Mouse (Mus musculus) megakaryocyte, embryonic 14.5 days (primary cell): ENCODE measurements around the gene Pitpna.

Experiments used
- FLI1 ChIP-seq: IDR thresholded peaks from 2 replicates; pipeline ENCODE4 v1.6.1; 2012; ENCODE audit warnings: low read length, inconsistent platforms, mixed read lengths
- GATA1 ChIP-seq: IDR thresholded peaks from 3 replicates; pipeline ENCODE4 v1.6.1; 2012; ENCODE audit warnings: mixed read lengths, low read length, inconsistent platforms, borderline replicate concordance

DNA sequence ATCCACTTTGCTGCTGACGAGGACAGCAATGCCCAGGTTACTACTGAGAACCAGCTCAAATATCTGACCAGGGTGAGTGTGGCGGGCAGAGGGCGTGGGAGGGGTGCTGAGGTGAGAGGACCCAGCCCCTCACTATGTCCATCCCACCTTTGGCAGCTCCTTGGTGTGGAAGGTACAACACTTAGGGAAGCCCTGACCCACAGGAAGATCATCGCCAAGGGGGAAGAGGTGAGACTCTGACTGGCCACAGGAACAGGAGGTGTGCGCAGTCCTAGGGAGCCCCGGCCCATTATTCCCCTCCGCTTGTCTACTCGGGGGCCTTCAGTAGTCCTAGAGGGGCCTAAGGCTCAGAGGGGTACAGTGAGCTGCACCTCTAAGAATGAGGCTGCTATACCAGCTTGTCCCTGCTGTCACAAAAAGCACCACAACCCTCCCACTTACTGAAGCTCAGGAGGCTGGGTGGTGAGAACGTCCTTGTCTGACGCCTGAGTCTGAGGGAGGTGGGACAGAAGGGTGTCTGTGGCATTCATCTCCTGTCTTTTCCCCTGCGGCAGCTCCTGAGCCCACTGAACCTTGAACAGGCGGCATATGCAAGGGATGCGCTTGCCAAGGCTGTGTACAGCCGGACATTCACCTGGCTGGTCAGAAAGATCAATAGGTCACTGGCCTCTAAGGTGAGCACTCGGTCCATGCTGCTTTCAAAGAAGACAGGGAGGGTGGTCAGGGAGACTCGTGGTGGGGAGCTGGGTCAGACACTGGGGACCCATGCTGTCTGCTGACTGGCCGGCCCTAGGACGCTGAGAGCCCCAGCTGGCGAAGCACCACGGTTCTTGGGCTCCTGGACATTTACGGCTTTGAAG is 73.3 kb downstream of the Pitpna start:
- TF ChIP-seq GATA1 (no peak), FLI1 (no peak)
